Mouse (Mus musculus) adrenal gland, postnatal 10 days (tissue): ENCODE measurements around the gene Tmc8. TPM values are rescaled to one million over a fixed set of nuclear protein-coding genes. Genes with fewer than 3 reads are reported as not detected.
"Not testable (repeated sequence)": the region's sequence is repeated elsewhere in the genome, so short reads cannot be mapped to it uniquely, and the experiment has no call there.

Source experiments
- DNase-seq: peaks from one replicate; pipeline ENCODE4 v3.0.0; 2021; ENCODE audit warnings: mixed read lengths
- total RNA-seq, 2 experiments: library from RNA; stranded (reverse); gene quantifications; 2 replicates each; pipeline ENCODE4 v1.2.3; 2021

Gene Tmc8
- total RNA-seq, 2 experiments from 2014 or later, result 4.8 to 8.3 TPM

GRCm38 (mm10) chr11:117774925-117775324, 7.0 kb upstream of the Tmc8 start:
- DNase-seq, result no peak

- DNase-seq, result no peak
These were observed 6.3 kb upstream of the Tmc8 start for GRCm38 (mm10) chr11:117775540-117775939.

- peak; percentile 66 for DNase-seq
These were observed 5.6 kb upstream of the Tmc8 start for GRCm38 (mm10) chr11:117776085-117776792.

DNA sequence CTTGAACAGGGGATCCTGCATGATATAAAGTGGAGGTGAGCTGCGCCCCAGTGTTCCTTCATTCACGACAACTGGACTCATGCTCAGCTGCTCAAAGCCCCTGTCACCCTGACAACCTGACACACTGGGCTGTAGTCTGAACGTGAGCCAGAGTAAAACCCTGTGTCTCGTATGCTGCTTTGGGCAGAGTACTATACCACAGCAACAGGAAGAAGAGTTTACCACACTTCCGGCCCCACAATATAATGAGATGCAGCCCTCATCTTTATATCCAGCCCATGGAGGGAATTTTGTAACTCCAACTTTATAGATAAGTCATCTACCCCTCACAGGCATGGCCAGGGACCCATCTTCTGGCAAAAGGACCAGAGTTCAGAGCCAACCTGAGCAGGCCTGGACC, 4.8 kb upstream of the Tmc8 start:
- no peak for DNase-seq

GRCm38 (mm10) chr11:117778031-117778430, 3.8 kb upstream of the Tmc8 start:
- peak; percentile 58 for DNase-seq

- DNase-seq, result peak; percentile 56
These were observed 2.9 kb upstream of the Tmc8 start for GRCm38 (mm10) chr11:117778851-117779433.

DNA sequence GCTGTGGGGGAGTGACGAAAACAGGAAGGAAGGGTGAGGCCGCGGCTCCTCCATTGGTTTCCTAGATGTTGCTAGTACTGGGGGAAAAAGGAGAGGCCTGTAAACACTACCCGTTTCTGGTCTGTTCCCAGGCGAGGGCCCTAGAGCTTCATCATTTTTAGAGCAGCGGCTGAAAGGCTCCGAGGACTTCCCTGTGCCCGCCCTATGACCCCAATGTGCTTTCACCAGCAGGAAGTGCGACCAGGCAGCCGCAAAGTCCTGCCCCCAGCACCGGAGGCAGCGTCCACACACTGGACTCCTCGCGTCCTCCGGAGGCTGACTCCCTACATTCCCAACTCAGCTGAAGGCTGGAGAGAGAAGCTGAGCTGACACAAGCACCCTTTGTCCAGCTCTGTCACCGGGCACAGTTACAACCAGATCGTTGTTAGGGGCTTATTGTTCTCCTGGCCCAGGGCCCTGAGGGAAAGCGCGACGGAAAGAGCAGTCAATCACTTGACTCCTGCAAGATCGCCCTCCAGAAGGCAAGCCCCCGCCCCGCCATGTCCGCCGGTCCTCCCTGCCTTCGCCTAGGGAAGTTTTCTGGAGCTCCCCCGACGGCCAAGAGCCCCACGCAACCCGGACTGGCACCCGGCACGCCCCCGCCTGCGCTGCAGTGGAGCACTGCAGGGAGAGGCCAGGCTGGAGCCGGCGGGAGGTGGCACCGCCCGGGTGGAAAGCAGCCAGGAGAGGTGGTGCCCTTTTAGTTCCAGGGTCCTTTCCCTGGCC, 2.3 kb upstream of the Tmc8 start:
- peak; percentile 86 for DNase-seq

GRCm38 (mm10) chr11:117780199-117780515, 1.7 kb upstream of the Tmc8 start:
- DNase-seq, result no peak

GRCm38 (mm10) chr11:117780582-117781111, 1.2 kb upstream of the Tmc8 start:
- DNase-seq, result peak; percentile 94

DNA sequence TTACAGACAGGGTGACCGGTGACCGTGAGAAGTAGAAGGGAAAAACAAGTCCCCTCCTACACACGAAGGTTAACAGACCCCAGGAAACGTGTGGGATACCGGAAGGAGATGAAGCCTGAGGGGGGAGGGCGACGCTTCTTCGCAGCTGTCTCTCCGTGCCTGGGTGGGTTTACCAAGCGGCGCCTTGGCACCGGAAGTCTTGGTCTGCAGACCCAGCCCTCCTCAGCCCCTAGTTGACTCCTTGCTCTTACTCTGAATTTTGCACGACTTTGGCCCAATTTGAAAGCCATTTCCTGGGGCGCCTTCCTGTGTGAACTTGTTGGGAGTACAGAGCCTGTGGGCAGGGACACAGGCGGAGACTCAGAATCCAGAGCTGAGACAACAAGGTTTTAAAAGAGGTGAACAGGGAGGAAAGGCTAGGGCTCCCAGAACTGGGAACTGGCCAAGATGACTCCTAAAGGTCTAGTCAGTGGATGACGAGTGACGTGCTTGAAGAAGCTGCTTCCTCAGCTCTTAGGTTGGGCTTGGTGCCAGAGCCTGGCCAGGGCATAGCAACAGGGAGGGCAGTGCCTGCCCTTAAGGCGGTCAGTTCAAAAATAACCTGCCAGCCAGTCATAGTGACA, 566 bp upstream of the Tmc8 start:
- peak; percentile 88 for DNase-seq

- DNase-seq, result no peak
These were observed 794 bp downstream of the Tmc8 start for GRCm38 (mm10) chr11:117782705-117783034.

GRCm38 (mm10) chr11:117783089-117783488, 1.2 kb downstream of the Tmc8 start:
- DNase-seq, result peak; percentile 71

GRCm38 (mm10) chr11:117783683-117784309, 1.9 kb downstream of the Tmc8 start:
- DNase-seq, result peak; percentile 47

DNA sequence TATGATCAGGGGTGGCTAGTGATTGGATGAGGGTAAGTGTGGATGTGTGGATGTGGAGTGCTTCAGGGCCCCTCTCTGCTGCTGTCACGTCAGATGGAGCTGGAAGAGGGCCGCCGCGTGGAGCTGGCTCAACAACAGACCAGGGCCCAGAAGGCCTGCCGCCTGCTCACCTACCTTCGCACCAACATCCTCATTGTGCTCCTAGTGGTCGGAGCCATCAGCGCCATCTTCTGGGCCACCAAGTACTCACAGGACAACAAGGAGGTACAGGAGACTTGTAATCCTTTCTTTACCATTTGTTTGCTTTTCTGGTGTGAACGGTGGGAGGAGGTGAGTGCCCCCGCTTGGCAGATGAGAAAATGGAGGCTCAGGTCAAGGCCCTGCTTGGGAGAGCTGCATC, 4.4 kb downstream of the Tmc8 start:
- DNase-seq, result peak; percentile 77

DNA sequence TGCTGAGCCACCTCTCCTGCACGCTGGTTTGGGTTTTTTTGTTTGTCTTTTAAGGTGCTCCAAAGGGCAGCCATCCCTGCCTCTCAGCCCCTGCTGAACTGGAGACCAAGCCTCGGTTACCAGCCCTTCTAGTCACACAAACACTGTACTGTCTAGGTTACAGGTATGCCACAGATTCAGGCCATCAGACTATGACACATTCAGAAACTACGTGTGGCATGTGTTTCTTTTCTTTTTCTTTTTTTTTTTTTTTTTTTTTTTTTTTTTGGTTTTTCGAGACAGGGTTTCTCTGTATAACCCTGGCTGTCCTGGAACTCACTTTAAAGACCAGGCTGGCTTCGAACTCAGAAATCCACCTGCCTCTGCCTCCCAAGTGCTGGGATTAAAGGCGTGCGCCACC, 6.6 kb downstream of the Tmc8 start:
- not testable (repeated sequence) for DNase-seq

GRCm38 (mm10) chr11:117790286-117790685, 8.4 kb downstream of the Tmc8 start:
- DNase-seq, result peak; percentile 87

GRCm38 (mm10) chr11:117790703-117791440, 9.0 kb downstream of the Tmc8 start:
- no peak for DNase-seq

DNA sequence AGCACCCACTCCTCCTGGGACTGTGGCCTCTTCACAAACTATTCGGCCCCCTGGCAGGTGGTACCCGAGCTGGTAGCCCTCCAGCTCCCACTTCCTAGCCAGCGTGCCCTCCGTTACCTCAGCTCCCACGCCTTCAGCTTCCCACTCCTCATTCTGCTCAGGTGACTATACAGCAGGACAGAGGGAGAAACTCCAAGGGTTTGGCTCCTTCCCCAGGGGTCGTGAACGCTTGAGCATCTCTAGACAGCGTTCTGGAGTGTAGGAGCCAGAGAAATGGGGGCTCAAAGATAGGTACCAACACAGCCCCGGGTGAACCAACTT, 9.5 kb downstream of the Tmc8 start:
- no peak for DNase-seq

DNA sequence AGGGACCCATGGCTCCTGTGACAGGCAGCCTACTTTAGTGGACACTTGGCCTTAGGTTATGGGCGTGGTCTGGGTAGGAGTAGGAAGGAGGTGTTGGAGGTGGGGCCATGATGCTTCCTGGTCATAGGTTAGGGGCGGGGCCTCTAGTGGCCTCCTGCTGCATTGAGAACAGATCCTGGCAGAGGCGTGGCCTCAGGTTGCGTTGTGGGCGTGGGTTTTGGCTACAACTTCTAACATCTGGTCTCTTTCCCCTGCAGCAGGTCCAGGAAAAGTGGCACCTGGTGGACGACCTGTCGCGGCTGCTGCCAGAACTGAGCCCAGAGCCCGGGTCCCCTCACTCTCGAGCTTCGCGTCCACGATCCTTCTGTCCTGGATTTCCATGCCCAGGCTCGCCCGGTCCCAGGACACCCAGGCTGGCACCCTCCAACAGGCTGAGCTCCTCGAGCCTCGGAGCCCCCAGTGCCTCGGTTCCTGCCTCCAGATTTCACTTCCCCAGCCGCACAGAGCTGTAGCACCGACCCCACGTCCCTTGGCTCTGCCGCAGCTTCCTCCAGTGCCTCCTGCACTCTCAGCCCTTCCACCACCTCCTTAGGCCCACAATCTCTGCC, 10.5 kb downstream of the Tmc8 start:
- peak; percentile 60 for DNase-seq

DNA sequence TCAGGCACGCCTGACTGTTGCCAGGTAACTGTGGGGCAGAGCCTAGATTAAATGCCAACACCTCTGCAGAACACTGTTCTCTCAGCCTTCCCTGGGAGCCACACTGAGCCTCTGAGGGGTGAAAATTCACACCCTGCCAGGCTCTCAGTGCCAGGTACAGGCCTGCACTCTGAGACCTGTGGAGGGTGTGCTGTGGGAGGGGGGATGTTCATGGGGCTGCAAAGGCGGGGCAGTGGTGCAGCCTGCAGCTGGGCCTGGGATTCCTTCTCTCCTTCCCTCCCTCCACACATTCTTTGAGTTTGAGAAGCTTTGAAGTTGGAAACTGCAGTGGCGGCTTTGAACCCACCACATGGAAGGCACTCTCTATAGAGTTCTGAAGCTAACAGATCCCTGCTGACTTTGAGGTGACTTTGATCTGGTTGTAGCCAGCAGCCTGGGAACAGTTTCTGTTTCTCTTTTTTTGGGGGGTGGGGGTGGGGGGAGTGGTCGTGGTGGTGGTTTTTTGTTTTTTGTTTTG, 12.2 kb downstream of the Tmc8 start:
- no peak for DNase-seq

GRCm38 (mm10) chr11:117796954-117797353, 15.1 kb downstream of the Tmc8 start:
- no peak for DNase-seq
